Mouse (Mus musculus): ENCODE results near the gene Prss53. TPM values are rescaled to one million over a fixed set of nuclear protein-coding genes. Genes with fewer than 3 reads are reported as not detected.
A peak's percentile ranks its signal among the peaks of the same experiment; 100 is the strongest.

Prss53 gene
- 1 to 10 TPM; 1.2 to 2.0 TPM for total RNA-seq (2021)
- long read RNA-seq, experiment 1 = 0 reads
- long read RNA-seq, experiment 2 = 0 reads

DNA sequence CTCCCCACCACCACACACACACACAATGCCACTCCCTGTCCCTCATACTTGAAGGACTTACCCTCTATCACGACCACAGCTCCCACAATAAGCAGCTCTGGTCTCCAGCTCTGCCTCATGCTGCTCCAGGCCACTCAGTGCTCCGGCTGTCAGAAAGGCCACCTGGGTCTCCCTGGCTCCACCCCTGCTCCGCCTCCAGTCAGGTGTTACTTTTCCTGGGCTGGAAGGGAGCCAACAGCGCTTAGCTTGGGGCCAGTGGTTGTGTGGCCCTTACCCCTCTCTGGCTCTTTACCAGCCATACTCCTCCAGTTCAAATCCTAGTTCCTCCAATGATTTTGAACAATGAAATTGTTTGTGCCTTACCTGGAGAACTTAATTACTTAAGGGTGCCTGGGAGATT lies at the start of gene Prss53:
Gene Prss53 (minus strand): TSS at position 173 of the 400 bp plus-strand sequence.
- Histone ChIP-seq H3K4me3 (no peak within 1 kb of the TSS), H3K27ac (no peak within 1 kb of the TSS)
- no peak for TF ChIP-seq CTCF (IDR thresholded peaks at IDR 0.05)
- no peak for DNase-seq
- intact Hi-C loops (cut with DNase I) = no loop called here

DNA sequence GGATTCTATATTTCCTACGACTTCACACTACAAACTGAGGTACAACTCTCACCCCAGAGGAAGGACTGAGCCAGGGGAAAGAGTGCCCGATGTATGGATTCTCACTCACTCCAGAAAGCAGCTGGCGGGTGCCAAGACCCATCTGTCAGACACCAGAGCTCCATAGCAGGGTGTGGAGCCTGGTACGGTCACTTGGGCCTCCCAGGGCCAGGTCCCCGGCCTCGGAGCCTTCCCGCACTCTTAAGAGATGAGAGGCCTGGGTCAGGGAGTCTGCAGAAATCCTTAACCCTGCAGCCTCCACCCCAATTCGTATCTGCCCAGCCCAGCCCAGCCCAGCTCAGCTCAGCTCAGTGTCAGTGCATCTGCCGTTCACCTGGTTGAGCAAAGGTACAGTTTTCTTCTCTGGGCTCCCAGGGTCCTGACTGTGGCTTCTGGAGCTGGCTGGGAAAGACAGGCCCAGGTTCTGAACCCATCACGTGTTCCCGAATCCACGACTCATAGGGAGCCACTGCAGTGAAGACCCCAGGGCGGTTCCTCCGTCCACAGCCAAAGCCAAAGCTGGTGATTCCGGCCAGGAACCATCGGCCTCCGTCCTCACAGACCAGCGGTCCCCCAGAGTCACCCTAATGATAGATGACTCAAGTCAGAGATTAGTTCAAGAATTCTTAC lies 45.6 kb upstream of the Prss53 start:
- peak overlapping the region; percentile 76 for H3K4me3 ChIP-seq
- no peak for DNase-seq
- no peak for TF ChIP-seq CTCF (IDR thresholded peaks at IDR 0.05)
- H3K27ac ChIP-seq = peak overlapping the region; percentile 87
- intact Hi-C loops (cut with DNase I) = loop anchor here (5.0 to 10.0 kb wide), 2 partner anchors 39 to 268 kb away; partner anchors contain the start of genes Cox6a2, Gm21974 and Vkorc1

DNA sequence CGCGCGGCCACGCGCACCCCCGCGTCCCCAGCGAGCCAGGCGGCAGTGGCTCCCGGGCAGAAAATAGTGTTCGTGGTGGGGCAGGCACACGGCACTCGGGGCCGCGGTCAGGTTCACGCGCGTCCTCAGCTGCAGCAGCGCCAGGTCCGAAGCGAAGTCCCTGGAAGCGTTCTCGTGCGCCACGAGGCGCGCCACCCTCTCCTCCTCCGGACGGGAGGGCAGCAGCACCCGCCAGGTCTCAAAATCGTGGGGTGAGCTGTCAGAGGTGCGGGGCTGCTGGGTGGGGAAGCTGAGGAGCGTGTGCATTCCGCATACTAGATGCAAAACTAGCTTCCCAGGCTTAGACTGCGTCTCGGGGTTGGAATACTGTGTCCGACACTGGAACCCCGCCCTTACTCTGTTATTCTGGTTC lies 45.0 kb upstream of the Prss53 start:
- intact Hi-C loops (cut with DNase I) = loop anchor here (1.0 to 10.0 kb wide), 4 partner anchors 23 to 269 kb away; partner anchors contain the start of genes Cox6a2, Gm21974, Hsd3b7 and Kat8
- H3K27ac ChIP-seq = peak overlapping the region; percentile 87

DNA sequence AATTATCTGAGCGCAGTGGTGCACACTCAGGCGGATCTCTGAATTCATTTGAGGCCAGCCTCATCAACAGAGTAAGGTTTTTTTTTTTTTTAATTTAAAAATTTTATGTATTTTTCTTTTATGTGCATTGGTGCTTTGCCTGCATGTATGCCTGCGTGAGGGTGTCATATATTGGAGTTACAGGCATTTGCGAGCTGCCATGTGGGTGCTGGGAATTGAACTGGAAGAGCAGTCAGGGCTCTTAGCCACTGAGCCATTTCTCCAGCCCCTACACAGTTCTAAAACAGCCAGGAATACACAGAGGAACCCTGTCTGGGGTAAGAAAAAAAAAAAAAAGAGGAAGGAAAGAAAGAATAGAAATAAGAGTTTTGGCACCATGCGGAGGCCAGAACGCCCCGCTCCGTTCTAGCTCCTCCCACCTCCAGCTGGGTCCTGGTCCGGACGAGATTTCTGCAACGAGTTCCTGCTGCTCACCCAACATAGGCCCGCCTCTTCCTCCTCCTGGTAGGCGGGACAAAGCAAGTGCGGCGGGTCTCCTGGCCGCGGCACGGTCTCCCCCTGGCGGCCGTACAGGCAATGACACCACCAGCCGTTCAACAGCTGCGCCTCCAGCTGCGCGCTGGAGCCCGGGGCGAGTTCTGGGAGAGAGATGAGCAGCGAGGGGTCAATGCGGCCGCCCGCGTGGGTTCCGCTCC lies 44.4 kb upstream of the Prss53 start:
- Histone ChIP-seq H3K27ac (peak overlapping the region; percentile 87), H3K4me3 (peak overlapping the region; percentile 76)
- peak; percentile 97 for DNase-seq
- intact Hi-C loops (cut with DNase I) = loop anchor here (1.0 to 10.0 kb wide), 4 partner anchors 22 to 270 kb away; partner anchors contain the start of genes Cox6a2, Gm21974, Hsd3b7 and Kat8
- TF ChIP-seq CTCF (IDR thresholded peaks at IDR 0.05) = no peak

More for the DNA sequence above, 45.0 kb upstream of the Prss53 start:
- H3K4me3 ChIP-seq = peak overlapping the region; percentile 76
- TF ChIP-seq CTCF (IDR thresholded peaks at IDR 0.05) = no peak
- no peak for DNase-seq

DNA sequence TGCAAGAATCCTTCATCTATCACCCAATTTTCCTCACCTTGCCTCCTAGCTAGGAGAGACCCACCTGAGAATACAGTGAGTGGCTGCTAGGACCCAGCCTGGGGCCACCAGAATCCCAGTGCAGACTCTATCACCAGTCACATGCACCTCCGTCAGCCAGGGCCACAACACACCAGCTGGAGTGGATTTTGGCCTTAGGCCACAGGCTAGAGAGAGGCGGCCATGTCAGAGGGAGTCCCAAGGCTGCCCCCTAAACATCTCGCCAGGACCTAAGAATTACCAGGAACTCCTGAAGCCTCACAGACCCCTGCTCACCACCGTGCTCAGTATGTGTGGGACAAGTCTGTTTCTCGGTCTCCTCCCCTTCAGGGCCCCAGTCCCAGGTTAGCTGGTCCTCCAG lies 43.3 kb upstream of the Prss53 start:
- no peak for DNase-seq
- intact Hi-C loops (cut with DNase I) = loop anchor here (2.0 to 10.0 kb wide), 2 partner anchors 21 to 271 kb away; partner anchors contain the start of genes Cox6a2 and Kat8
- no peak overlapping the region for H3K4me3 ChIP-seq
- H3K27ac ChIP-seq = no peak overlapping the region
- TF ChIP-seq CTCF (IDR thresholded peaks at IDR 0.05) = no peak

DNA sequence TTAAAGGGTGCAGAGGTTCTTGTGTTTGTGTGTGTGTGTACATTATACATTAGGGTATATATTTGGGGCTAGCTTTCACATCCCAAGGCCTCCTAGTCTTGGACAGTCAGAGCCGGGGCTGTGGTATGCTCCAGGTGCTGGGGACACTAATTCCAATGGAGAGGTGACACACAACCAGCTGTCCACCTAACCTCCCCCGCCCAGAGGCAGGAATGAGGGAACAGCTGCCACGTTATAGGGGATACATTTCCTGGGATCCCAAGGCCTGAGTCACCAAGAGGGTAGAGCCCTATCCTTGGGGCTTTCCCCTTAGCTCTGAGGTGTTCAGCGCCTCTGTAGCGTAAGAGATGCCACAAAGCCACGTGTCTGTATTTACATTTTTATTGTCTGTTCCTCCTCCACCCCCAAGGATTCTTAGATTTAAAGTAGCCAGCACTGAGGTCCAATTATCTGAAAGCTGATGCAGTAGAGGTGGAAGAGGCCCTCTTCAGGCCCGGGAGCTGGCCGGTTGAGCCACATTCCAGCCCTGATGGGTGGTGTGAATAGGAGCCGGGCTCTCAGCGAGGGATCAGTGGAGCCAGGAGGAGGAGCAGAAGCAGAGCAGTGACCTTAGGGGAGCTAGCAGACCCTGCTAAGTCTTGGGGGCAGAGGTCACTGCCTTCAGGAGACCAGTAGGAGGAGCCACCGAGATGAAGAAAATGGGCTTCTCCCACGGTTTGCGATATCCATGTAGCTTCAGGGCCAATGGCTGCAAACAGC lies 41.7 kb upstream of the Prss53 start:
- Histone ChIP-seq H3K4me3 (no peak overlapping the region), H3K27ac (no peak overlapping the region)
- no peak for DNase-seq
- no peak for TF ChIP-seq CTCF (IDR thresholded peaks at IDR 0.05)
- intact Hi-C loops (cut with DNase I) = loop anchor here (10.0 kb wide), 1 partner anchor 272 kb away; the partner anchor contains the start of gene Cox6a2

DNA sequence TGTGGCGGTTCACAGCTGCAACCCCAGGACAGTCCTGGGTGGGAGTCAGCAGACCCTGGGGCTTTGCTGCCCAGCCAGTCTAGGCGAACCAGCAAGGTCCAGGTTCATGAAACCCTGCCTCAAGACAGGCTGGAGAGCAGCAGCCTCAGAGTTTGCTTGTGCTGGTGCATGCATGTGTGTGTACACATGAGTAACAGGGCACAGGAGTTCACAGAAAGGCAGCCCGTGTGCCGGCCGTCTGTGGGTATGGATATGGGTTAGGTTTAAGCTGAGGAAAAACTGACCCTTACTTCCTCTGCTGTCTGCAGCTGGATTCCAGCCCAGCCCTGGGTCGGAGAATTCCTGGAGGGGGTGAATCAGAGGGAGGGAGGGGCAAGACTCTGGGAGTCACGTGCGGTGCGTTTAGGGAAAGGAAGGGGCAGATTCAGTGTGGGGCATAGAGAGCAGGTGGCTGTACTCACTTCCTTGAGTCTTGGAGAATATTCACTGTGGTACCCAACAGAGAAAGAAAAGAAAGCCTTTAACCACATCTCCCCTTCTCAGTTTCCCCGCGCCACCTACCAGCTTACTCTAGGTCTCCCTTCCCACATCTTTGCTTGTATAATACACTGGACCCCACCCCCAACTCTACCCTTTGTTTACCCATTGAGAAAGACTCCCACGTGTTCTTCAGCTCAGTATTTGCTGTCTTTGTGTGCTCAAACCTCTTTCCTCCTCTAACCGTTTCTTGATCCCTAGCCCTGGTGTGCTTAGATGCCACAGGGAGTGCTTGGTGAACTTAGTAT lies 40.8 kb upstream of the Prss53 start:
- no peak for TF ChIP-seq CTCF (IDR thresholded peaks at IDR 0.05)
- H3K4me3 ChIP-seq = no peak overlapping the region
- no peak overlapping the region for H3K27ac ChIP-seq
- no peak for DNase-seq
- intact Hi-C loops (cut with DNase I) = loop anchor here (10.0 kb wide), 1 partner anchor 273 kb away; the partner anchor contains the start of gene Cox6a2

DNA sequence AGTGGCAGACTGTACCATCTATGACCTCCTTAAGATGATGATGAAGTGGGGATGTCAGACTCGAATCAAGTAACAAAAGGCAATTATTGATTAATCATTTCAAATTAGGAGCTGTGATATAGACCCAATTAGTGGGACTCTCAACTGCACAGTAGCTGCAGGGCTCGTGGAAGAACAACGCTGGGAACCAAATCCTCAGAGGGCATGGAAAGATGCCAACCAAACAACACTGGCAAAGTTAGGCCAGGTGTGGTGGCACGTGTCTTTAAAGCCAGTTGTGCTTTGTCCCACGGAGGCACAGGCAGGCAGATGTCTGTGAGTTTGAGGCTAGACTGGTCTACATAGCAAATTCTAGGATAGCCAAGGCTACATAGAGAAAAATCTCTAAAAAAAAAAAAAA lies 39.9 kb upstream of the Prss53 start:
- intact Hi-C loops (cut with DNase I) = loop anchor here (10.0 kb wide), 1 partner anchor 274 kb away; the partner anchor contains the start of gene Cox6a2
- TF ChIP-seq CTCF (IDR thresholded peaks at IDR 0.05) = no peak
- no peak for DNase-seq

DNA sequence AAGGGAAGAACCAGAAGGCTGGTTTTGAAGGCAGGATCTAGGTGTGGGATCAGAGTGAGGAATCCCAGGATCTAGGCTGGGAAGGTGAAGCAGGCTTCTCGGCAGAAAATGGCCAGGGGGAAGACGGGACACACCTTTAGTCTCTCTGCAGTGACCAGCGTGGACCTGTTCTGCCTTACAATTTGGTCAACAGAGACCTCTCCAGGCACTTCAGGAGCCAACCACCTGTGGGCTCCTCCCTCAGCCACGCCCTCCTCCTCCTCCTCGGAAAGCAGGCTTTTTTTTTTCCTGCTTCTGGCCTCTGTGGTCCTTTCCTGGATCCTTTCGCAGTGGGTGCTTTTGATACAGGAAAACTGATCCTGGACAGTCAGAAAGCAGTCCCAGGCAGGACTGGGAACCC lies 39.2 kb upstream of the Prss53 start, which contains the start of gene Prss8:
Gene Prss8 (minus strand): TSS at position 182 of the 400 bp plus-strand sequence.
- intact Hi-C loops (cut with DNase I) = loop anchor here (10.0 kb wide), 1 partner anchor 275 kb away; the partner anchor contains the start of gene Cox6a2
- no peak within 1 kb of the TSS for H3K27ac ChIP-seq
- no peak for DNase-seq
- TF ChIP-seq CTCF (IDR thresholded peaks at IDR 0.05) = no peak
- H3K4me3 ChIP-seq = no peak within 1 kb of the TSS

More for the DNA sequence above, 39.9 kb upstream of the Prss53 start:
- no peak overlapping the region for H3K27ac ChIP-seq
- H3K4me3 ChIP-seq = no peak overlapping the region

DNA sequence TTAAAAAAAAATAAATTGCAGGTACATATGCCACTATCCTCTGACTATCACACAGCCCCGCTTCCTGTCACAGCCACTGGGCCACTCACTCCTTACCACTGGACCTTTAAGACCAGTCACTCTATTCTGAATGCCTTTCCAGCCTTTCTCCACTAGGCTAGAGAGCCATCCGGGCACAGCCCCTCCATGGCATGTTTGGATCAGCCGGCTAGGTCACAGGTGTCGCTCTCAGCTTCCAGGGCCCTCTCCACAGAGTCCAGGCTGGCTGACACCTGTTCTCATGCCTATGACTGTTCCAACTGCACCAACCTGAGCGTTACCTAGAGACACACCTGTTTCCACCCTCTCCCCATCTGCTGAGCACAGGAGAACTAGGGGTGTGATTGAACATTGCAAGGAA lies 37.8 kb upstream of the Prss53 start:
- TF ChIP-seq CTCF (IDR thresholded peaks at IDR 0.05) = no peak
- DNase-seq = no peak
- intact Hi-C loops (cut with DNase I) = no loop called here
- Histone ChIP-seq H3K4me3 (no peak overlapping the region), H3K27ac (no peak overlapping the region)

DNA sequence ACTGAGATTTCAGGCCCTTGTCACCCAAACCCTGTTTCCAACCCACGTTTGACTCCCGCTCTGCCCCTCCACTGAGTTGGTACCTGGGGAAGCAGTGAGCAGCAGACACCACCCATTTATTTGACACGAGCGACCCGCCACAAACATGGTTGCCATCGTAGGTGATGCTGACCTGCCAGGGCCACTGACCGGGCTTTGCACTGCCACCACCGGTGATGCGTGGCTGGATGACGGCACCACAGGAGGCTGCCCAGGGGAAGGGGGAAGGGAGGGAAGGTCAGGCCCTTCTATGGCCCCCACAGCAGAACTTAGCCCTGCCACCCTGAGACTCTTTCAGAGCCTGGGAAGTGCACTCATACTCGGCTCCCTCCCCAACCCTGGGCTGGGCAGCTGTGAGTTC lies 37.0 kb upstream of the Prss53 start:
- no peak for DNase-seq
- Histone ChIP-seq H3K27ac (no peak overlapping the region), H3K4me3 (no peak overlapping the region)
- TF ChIP-seq CTCF (IDR thresholded peaks at IDR 0.05) = no peak
- intact Hi-C loops (cut with DNase I) = no loop called here
